Mouse (Mus musculus): Measurements from ENCODE around the gene Map4k4.
A peak's percentile ranks its signal among the peaks of the same experiment; 100 is the strongest.

The Map4k4 gene

GRCm38 (mm10) chr1:39900181-39901005 lies at the start of gene Map4k4:
Map4k4 (plus strand) TSS chr1:39900913.
- DNase-seq (ENCODE audit: low spot score in 2 of 2), result peak; percentile 85 to 87

DNA sequence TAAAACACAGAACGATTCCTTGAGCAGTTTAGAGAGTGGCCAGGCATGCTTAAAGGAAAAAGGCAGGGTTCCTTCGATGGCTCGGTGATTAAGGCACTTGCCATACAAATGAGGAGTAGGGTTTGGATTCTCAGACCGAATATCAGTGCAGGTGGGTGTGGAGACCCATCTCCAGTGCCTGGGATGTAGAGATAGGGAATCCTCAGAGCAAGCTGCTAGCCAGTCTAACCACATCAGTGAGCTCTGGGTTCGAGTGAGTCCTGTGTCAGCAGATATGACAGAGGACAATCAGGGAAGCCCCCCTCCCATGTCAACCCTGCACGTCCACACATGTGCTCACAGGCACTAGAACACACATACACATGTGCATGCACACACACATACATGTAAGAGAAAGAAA lies 44.8 kb upstream of the Map4k4 start:
- no peak for DNase-seq (ENCODE audit: low spot score in 2 of 2)

DNA sequence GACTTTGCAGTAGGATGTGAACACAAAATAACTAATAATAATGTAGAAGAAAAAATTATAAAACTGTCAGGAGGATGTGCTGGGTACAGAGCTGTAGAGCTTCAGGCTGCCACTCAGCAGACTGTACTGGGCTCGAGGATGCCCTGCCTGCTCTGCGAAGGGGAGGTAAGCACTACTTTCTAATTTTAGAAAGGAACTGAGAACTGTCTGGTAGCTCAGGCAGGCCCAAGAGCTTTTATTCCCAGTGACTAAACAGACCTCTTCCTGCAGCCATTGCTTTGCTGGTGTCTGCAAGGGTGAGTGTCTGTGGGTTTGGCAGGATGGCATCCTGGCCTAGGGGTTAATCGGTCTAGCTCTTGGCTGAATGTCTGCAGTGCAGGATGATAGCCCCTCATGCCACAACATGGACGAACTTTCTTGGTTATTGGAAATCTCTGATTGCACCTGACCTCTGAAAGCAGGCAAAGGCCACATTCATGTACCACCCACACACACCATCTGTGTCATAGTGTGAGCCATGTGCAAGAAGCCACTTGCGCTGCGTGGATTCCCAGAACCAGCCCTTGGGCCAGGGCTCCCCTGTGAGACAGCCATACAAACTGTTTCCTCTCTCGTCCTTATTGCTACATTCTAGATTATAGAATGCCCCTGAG lies 43.8 kb upstream of the Map4k4 start:
- DNase-seq (ENCODE audit: low spot score in 2 of 2), result no peak

- DNase-seq (ENCODE audit: low spot score in 2 of 2), result no peak
These were observed 43.3 kb upstream of the Map4k4 start for GRCm38 (mm10) chr1:39857448-39857820.

GRCm38 (mm10) chr1:39859213-39859612 lies 41.5 kb upstream of the Map4k4 start:
- no peak for DNase-seq (ENCODE audit: low spot score in 2 of 2)

DNA sequence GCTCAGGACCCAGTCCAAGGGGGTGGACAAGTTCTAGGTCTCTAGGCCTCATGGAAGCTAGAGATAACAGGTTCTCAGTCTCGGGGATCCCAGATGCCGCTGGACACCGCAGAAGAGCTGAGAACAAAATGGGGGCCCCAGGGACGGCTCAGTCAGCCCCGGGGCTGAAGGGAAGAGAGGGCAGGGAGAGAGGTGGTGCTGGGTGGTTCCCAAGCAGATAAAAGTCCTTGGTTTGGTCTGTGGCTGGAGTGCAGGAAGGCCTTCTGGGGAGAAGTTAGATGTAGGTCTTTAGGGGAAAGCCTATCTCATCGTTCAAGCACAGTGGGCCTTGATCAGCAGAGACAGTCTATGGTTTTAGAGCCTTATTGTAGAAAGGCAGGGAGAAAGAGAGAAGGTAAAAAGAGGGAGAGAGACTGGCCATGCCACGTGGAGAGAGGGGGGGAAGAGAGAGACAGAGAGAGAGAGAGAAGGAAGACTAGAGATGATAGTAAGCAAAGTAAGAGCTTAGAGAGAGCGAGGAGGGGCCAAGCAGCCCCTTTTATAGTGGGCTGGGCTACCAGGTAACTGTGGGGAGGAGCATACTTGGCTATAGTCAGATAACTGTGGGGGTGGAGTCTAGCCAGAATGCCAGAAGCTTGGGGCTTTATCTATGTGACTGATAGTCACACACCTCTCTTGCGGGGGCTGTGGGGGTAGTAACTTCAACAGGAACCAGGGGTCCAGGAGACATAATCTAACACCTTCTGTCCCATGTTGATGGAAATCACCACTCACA lies 34.2 kb upstream of the Map4k4 start:
- no peak for DNase-seq (ENCODE audit: low spot score in 2 of 2)

- no peak for DNase-seq (ENCODE audit: low spot score in 2 of 2)
These were observed 33.6 kb upstream of the Map4k4 start for GRCm38 (mm10) chr1:39867142-39867525.

- DNase-seq (ENCODE audit: low spot score in 2 of 2), result peak; percentile 87 to 89
These were observed 32.6 kb upstream of the Map4k4 start for GRCm38 (mm10) chr1:39867966-39868593.

GRCm38 (mm10) chr1:39868825-39869571 lies 31.7 kb upstream of the Map4k4 start:
- DNase-seq (ENCODE audit: low spot score in 2 of 2), result peak; percentile 61 to 72

DNA sequence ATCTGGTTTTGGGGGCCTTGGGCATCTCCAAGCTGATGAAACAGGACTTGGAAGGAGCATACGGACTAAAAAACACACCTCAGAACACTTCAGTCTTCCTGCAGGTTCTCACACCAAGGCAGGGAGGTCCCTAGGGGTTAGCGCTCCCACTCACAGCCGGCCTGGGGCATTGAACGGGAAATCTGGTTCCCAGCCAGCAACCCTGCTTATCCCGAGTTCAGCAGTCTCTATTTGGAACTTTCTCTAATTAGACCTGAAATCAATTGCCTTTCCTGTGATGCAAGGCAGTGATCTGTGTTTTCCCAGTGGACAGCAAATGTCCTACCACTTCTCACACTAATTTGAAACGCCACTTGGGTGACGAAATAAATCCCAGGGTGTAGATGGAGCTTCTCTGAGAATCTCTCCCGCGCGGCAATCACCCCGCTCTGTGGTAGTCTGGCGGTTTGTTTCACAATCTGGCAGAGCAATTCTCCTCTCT lies 31.0 kb upstream of the Map4k4 start:
- peak; percentile 42 to 46 for DNase-seq (ENCODE audit: low spot score in 2 of 2)

DNA sequence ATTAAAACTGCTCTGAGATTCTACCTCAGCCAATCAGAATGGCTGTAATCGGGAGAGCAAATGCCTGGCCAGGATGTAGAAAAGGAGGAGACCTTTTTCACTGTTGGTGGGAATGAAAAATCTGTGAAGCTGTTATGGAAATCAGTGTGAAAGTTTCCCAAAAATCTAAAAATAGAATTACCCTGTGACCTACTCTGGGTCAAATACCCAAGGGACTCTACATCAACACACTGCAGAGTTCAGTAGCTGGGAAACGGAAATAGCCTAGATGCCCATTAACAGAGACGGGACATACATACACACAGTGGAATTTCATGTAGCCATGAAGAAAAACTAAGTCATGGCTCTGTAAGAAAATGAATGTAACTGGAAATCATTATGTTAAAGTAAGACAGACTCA lies 22.7 kb upstream of the Map4k4 start:
- DNase-seq (ENCODE audit: low spot score in 2 of 2), result no peak

DNA sequence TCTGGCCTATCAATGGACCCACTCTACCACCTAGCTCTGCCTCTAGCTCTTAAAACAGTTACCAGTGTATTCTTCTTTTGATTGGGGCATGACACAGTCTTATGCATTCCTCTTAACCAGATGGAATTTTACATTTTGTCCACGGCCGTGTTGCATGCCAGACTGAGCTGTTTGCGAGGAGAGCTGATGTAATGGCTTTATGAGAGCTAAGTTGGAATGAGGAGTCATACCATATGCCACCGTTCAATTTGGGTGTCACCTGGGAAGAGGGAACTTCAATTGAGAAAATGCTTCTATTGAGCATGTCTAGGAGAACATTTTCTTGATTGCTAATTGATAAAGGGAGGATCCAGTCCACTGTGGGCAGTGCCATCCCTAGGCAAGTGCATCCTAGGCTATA lies 18.2 kb upstream of the Map4k4 start:
- no peak for DNase-seq (ENCODE audit: low spot score in 2 of 2)

GRCm38 (mm10) chr1:39884803-39885515 lies 15.8 kb upstream of the Map4k4 start:
- no peak for DNase-seq (ENCODE audit: low spot score in 2 of 2)

DNA sequence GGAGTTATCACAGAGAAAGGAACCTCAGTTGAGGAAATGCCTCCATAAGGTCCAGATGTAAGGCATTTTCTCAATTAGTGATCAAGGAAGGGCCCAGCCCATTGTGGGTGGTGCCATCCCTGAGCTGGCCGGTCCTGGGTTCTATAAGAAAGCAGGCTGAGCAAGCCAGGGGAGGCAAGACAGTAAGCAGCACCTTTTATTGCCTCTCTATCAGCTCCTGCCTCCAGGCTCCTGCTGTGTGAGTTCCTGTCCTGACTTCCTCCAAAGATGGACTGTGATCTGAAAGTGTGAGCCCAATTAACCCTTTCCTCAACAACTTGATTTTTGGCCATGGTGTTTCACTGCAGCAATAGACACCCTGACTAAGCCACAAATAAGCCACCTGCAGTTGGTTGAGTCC lies 12.7 kb upstream of the Map4k4 start:
- DNase-seq (ENCODE audit: low spot score in 2 of 2), result no peak

DNA sequence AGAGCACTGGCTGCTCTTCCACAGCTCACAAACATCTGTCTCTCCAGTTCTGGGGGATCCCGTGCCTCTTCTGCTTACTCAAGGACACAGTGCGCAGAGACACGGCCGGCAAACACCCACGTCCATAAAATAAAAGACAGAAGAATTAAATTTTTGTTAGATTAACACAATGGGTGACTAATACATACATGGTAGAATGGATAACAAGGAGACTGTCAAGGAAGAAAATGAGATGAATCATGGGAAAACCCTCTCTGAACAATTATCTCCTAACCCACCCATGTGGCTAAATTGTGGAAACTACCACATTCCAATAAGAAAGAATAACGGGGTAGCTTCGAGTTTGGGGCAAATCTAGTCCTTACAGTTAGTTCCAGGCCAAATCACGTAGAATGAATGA lies 11.3 kb upstream of the Map4k4 start:
- DNase-seq (ENCODE audit: low spot score in 2 of 2), result no peak

DNA sequence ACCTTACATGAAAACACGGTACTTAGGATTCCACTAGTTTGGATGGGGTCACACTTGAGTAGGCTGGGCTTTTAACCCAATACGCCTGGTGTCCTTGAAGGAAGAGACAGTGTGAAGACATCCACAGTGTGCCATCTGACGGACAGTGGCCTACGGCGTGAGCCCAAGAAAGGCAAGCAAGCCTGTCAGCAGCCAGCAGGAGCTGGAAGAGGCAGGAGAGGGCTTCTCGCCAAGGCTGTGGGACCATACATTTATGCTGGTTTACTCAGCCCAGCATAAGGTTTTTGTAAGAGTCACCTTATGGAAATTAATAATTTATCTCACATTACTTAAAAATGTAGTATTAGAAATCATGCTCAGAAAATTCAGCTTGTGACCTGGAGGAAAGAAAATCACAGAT lies 10.7 kb upstream of the Map4k4 start:
- no peak for DNase-seq (ENCODE audit: low spot score in 2 of 2)

DNA sequence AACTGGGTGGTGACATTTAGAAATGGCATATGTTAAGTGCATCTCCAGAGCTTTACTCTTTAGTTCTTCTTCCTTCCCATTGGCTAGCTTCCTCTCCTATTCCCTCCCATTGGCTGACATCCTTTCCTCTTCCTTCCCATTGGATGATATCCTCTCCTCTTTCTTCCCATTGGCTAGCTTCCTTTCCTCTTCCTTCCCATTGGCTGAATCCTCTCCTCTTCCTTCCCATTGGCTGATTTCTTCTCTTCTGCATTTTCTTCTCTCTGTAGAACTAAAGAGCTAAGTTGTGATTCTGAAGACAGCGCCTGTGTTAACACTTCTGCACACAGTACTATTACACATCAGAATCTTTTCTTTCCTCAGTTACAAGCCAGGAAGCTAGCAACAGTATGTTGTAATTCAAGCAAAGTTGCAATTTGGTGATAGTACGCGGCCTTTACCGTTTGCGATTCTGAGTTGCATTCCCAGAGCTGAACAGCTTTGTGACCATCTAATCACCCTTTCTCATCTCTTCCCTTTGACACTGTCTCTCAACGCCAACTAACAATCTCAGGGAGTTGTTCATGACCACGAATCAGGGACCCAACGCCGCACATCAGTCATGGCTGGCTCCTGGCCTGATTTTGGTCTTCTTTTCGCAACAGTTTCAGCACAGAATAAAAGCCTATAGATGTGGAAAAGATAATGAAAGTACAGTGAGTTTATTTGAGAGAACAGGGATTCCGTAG lies 7.4 kb upstream of the Map4k4 start:
- no peak for DNase-seq (ENCODE audit: low spot score in 2 of 2)

DNA sequence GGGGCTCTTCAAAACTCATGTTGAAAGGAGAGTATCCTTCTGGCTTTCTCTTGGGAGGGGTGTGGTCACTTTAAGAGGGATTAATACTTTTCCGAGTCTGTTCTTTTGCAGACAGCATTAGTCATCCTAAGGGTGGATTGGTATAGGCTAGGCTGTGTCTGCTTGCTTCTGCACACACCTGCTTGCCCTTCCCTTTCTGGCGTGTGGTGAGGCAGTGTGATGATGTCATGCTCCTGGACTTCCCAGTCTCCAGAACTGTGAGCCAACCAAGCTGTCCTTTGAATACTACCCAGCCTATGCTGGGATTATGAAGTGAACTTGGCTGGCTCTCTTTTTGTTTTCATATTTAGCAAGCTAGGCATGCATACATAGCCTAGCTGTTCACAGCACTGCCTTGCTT lies 5.6 kb upstream of the Map4k4 start:
- DNase-seq (ENCODE audit: low spot score in 2 of 2), result no peak

GRCm38 (mm10) chr1:39895506-39895905 lies 5.2 kb upstream of the Map4k4 start:
- no peak for DNase-seq (ENCODE audit: low spot score in 2 of 2)

GRCm38 (mm10) chr1:39896581-39896980 lies 4.1 kb upstream of the Map4k4 start:
- DNase-seq (ENCODE audit: low spot score in 2 of 2), result no peak

Measured in heart, adult 9 months (tissue).